Comparison of ENCODE assay signal across 16 mouse cellular contexts in genomic region chr11:120676951-120677350, GRCm38 (mm10). TPM values are rescaled to one million over a fixed set of nuclear protein-coding genes. Genes with fewer than 3 reads are reported as not detected.
"Had no signal": no experiment of that assay in that cellular context is flagged by ENCODE, and none has a peak within 500 bp of the region (broad histone marks: within the 10 kb centered on the region; RNA-seq: fewer than 3 reads in every experiment).

No protein-coding gene starts in this region.

- H3K4me3 ChIP-seq: layer of hippocampus, adult 2 months; limb, embryonic 12.5 days; lung, embryonic 15.5 days; megakaryocyte, embryonic 14.5 days; stomach, embryonic 15.5 days had no signal

- H3K27ac ChIP-seq: kidney, postnatal 0 days; layer of hippocampus, adult 2 months; limb, embryonic 12.5 days; lung, embryonic 15.5 days; macrophage; stomach, embryonic 15.5 days had no signal

- H3K27me3 ChIP-seq: limb, embryonic 12.5 days; lung, embryonic 15.5 days; megakaryocyte, embryonic 14.5 days; stomach, embryonic 15.5 days had no signal

- H3K4me2 ChIP-seq: limb, embryonic 12.5 days; lung, embryonic 15.5 days; midbrain, embryonic 11.5 days; stomach, embryonic 15.5 days had no signal

- H3K9me3 ChIP-seq: limb, embryonic 12.5 days; lung, embryonic 15.5 days; megakaryocyte, embryonic 14.5 days; stomach, embryonic 15.5 days had no signal

- H3K9ac ChIP-seq: limb, embryonic 12.5 days; lung, embryonic 15.5 days; stomach, embryonic 15.5 days had no signal

- DNase-seq: kidney, adult 8-10 months; kidney, postnatal 36 days; liver; lung, postnatal 14 days; right cerebral cortex, postnatal 14 days; thymus, adult 2 months; thymus, postnatal 25 days had no signal

RNA-seq across cellular contexts. Expression of gene Notum, which starts 16.0 kb away (rescaled TPM):
- polyA plus RNA-seq: macrophage had no signal

RNA-seq across cellular contexts. Expression of gene Myadml2, which starts 29.0 kb away (rescaled TPM):
- polyA plus RNA-seq: macrophage; testis, adult 2 months had no signal

RNA-seq across cellular contexts. Expression of gene Pycr1, which starts 33.4 kb away (rescaled TPM):
- polyA plus RNA-seq: macrophage had no signal
